Comparison of ENCODE assay signal across 25 mouse cellular contexts in the genomic region with DNA sequence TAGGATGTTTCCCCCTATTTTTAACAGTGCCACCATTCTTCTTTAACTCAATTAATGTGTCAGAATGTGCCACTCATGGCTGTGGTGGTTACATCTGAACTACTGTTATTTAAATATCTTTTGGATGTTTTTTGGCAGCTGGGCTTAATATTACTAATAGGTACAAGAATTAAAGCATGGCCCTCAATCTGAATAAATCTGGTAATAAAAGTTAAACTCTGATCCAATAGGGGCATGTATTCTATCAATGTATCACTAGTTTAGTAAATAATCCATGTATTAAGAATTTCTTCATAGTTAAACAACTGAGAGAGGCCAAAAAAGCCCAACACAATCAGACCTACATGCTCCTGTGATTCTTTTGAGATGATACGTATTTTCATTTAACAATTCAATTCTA. TPM values are rescaled to one million over a fixed set of nuclear protein-coding genes. Genes with fewer than 3 reads are reported as not detected.
A peak's percentile ranks its signal among the peaks of the same experiment; 100 is the strongest.
DNase-seq lines count a peak whose midpoint lies in the region; ATAC-seq lines count a peak whose summit lies in the region.
"Had no signal": no experiment of that assay in that cellular context is flagged by ENCODE, and none has a peak within 500 bp of the region (broad histone marks: within the 10 kb centered on the region; RNA-seq: fewer than 3 reads in every experiment).

No protein-coding gene starts in this region.

- intact Hi-C loops in heart, postnatal 10 days (cut with DNase I), result loop anchor here (10.0 kb wide), 1 partner anchor 54 kb away; no protein-coding TSS in a partner anchor

- DNase-seq in heart, embryonic 10.5 days (ENCODE audit: low spot score), result no peak
- no peak for DNase-seq in heart, adult 8-10 months (ENCODE audit: low spot score)
- no peak for DNase-seq in heart, postnatal 10 days
- DNase-seq in kidney, adult 9 months, result peak; percentile 77
- no peak for DNase-seq in thymus, postnatal 14 days
- DNase-seq: adrenal gland, adult 2 months; adrenal gland, postnatal 14 days; cerebellum, adult 11-12 months; cerebellum, adult 8-10 months; cerebellum, postnatal 10 days; cerebellum, postnatal 36 days; gastrocnemius, postnatal 10 days had no signal

- H3K4me3 ChIP-seq in heart, embryonic 10.5 days, result no peak overlapping the region
- H3K4me3 ChIP-seq in heart, embryonic 16.5 days (ENCODE audit: low read length), result no peak overlapping the region
- H3K4me3 ChIP-seq in kidney, embryonic 16.5 days (ENCODE audit: low read length), result no peak overlapping the region
- no peak overlapping the region for H3K4me3 ChIP-seq in brown adipose tissue, adult 24 weeks (ENCODE audit: insufficient read depth, low read depth, low read length)
- H3K4me3 ChIP-seq: embryonic facial prominence, embryonic 10.5 days; embryonic facial prominence, embryonic 13.5 days; erythroblast, embryonic 14.5 days; forebrain, embryonic 12.5 days; forebrain, embryonic 15.5 days; hindbrain, embryonic 12.5 days; hindbrain, embryonic 15.5 days had no signal

- H3K9ac ChIP-seq in heart, embryonic 16.5 days (ENCODE audit: low read length), result no peak overlapping the region
- H3K9ac ChIP-seq in kidney, embryonic 16.5 days (replicated peaks; ENCODE audit: low read length), result no peak overlapping the region
- H3K9ac ChIP-seq: embryonic facial prominence, embryonic 13.5 days; forebrain, embryonic 12.5 days; forebrain, embryonic 15.5 days; heart, embryonic 12.5 days; hindbrain, embryonic 12.5 days; hindbrain, embryonic 15.5 days had no signal

- peak overlapping the region; percentile 64; the same call in 1 of the 2 replicates for H3K27ac ChIP-seq in heart, embryonic 10.5 days
- H3K27ac ChIP-seq in heart, embryonic 16.5 days (ENCODE audit: low read length), result peak overlapping the region; percentile 25
- no peak overlapping the region for H3K27ac ChIP-seq in kidney, embryonic 16.5 days (ENCODE audit: low read length)
- H3K27ac ChIP-seq in brown adipose tissue, adult 24 weeks (replicated peaks; ENCODE audit: low read depth, low read length), result peak overlapping the region; percentile 89; the same call in 1 of the 2 replicates
- H3K27ac ChIP-seq: embryonic facial prominence, embryonic 10.5 days; embryonic facial prominence, embryonic 13.5 days; forebrain, embryonic 12.5 days; forebrain, embryonic 15.5 days; hindbrain, embryonic 12.5 days; hindbrain, embryonic 15.5 days had no signal

- H3K27me3 ChIP-seq in heart, embryonic 10.5 days (ENCODE audit: insufficient read depth, poor library complexity, severe bottlenecking), result no peaks in the 10 kb centered on the region
- no peaks in the 10 kb centered on the region for H3K27me3 ChIP-seq in heart, embryonic 16.5 days (ENCODE audit: control insufficient read depth, insufficient read depth, low read length)
- no peaks in the 10 kb centered on the region for H3K27me3 ChIP-seq in kidney, embryonic 16.5 days (ENCODE audit: insufficient read depth, low read length)
- H3K27me3 ChIP-seq: embryonic facial prominence, embryonic 13.5 days; forebrain, embryonic 12.5 days; forebrain, embryonic 15.5 days; heart, embryonic 12.5 days; hindbrain, embryonic 12.5 days; hindbrain, embryonic 15.5 days had no signal

- WGBS in heart, embryonic 10.5 days, result 91% methylated on average over 1 of the region's 1 CpGs
- 100% methylated on average over 1 of the region's 1 CpGs for WGBS in heart, embryonic 16.5 days
- WGBS in kidney, embryonic 16.5 days, result 92% methylated on average over 1 of the region's 1 CpGs

- H3K9me3 ChIP-seq in heart, embryonic 10.5 days, result no peaks in the 10 kb centered on the region
- no peaks in the 10 kb centered on the region for H3K9me3 ChIP-seq in heart, embryonic 16.5 days (replicated peaks; ENCODE audit: control insufficient read depth, low read length)
- H3K9me3 ChIP-seq in kidney, embryonic 16.5 days (ENCODE audit: low read length), result no peaks in the 10 kb centered on the region
- H3K9me3 ChIP-seq: embryonic facial prominence, embryonic 10.5 days; embryonic facial prominence, embryonic 13.5 days; forebrain, embryonic 12.5 days; forebrain, embryonic 15.5 days; heart, embryonic 12.5 days; hindbrain, embryonic 12.5 days; hindbrain, embryonic 15.5 days had no signal

- H3K36me3 ChIP-seq in heart, embryonic 10.5 days, result no peaks in the 10 kb centered on the region
- H3K36me3 ChIP-seq in heart, embryonic 16.5 days (ENCODE audit: control insufficient read depth, insufficient read depth), result no peaks in the 10 kb centered on the region
- H3K36me3 ChIP-seq in kidney, embryonic 16.5 days (ENCODE audit: insufficient read depth, low read length), result no peaks in the 10 kb centered on the region
- H3K36me3 ChIP-seq: embryonic facial prominence, embryonic 10.5 days; embryonic facial prominence, embryonic 13.5 days; forebrain, embryonic 12.5 days; forebrain, embryonic 15.5 days; heart, embryonic 12.5 days; hindbrain, embryonic 12.5 days; hindbrain, embryonic 15.5 days had no signal

- H3K4me1 ChIP-seq in heart, embryonic 10.5 days, result peaks cover 12% of the 10 kb centered on the region; the same call in 1 of the 2 replicates
- peaks cover 3% of the 10 kb centered on the region for H3K4me1 ChIP-seq in heart, embryonic 16.5 days (ENCODE audit: control insufficient read depth, insufficient read depth, low read length)
- peaks cover 5% of the 10 kb centered on the region; the same call in 1 of the 2 replicates for H3K4me1 ChIP-seq in kidney, embryonic 16.5 days (ENCODE audit: insufficient read depth, low read length)
- peaks cover 10% of the 10 kb centered on the region for H3K4me1 ChIP-seq in brown adipose tissue, adult 24 weeks (ENCODE audit: control insufficient read depth, insufficient read depth, insufficient read length, low read length)
- H3K4me1 ChIP-seq: embryonic facial prominence, embryonic 10.5 days; embryonic facial prominence, embryonic 13.5 days; forebrain, embryonic 12.5 days; forebrain, embryonic 15.5 days; hindbrain, embryonic 15.5 days had no signal

- no peak for ATAC-seq in heart, embryonic 16.5 days (replicated peaks; ENCODE audit: extremely low read depth, insufficient read depth, low FRiP score)
- ATAC-seq in kidney, embryonic 16.5 days (ENCODE audit: low FRiP score, low TSS enrichment), result no peak
- ATAC-seq: CD4-positive, CD25-positive, alpha-beta regulatory T cell, adult 4 months; intestine, postnatal 0 days had no signal

- H3K4me2 ChIP-seq in heart, embryonic 16.5 days (ENCODE audit: low read depth, low read length), result no peak overlapping the region
- H3K4me2 ChIP-seq in kidney, embryonic 16.5 days (replicated peaks; ENCODE audit: low read depth, low read length), result no peak overlapping the region
- H3K4me2 ChIP-seq: embryonic facial prominence, embryonic 13.5 days; forebrain, embryonic 12.5 days; forebrain, embryonic 15.5 days; hindbrain, embryonic 12.5 days; hindbrain, embryonic 15.5 days had no signal

RNA-seq across cellular contexts. Expression of gene Cd36, which starts 0.7 kb away (rescaled TPM):
- 19.3 and 33.8 TPM in 2 replicates for polyA plus RNA-seq in heart, embryonic 10.5 days (2016; fragmentation: Nextera tagmentation; extraction: Ambion mirVana)
- total RNA-seq in heart, adult 8-10 months (2022), result 1,000 to 10,000 TPM; 1,805 to 2,010 (median 1,953) TPM
- 202 and 223 TPM in 2 replicates for polyA plus RNA-seq in heart, embryonic 16.5 days (2015; fragmentation: Nextera tagmentation; extraction: Ambion mirVana)
- total RNA-seq in heart, postnatal 10 days (2021), result 1,000 to 10,000 TPM; 1,557 to 1,665 TPM
- 10.1 and 12.7 TPM in 2 replicates for polyA plus RNA-seq in kidney, embryonic 16.5 days (2015; fragmentation: Nextera tagmentation; extraction: Ambion mirVana)
- 1,463 and 1,631 TPM in 2 replicates for polyA plus RNA-seq in brown adipose tissue, adult 24 weeks (2012; ENCODE audit: insufficient read depth, insufficient read length, missing spikeins)
